Mouse (Mus musculus): ENCODE results near the gene Prn. TPM values are rescaled to one million over a fixed set of nuclear protein-coding genes. Genes with fewer than 3 reads are reported as not detected.

Gene Prn
- polyA plus RNA-seq, 1 experiment from 2014 or later, result not detected

DNA sequence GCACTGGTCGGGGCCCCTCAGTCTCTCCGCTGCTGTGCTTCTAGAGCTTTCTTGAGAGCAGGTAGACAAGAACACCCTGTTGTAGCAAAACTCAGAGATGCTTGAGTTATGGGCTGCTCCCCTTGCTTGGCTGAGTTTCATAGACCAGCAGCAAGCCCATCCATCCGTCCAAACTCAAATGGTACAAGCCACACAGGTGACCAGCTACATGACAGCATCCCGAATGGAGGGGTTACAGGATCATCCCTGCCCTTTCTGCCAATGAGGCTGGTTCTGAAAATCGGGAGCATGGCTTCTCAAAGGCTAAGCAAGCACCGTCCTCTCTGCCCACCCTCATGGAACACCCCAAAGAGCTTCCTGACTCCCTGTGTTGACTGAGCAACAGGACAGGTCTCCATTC is 85.2 kb downstream of the Prn start:
- no peak overlapping the region for H3K4me2 ChIP-seq (ENCODE audit: low read length)
- no peaks in the 10 kb centered on the region for H3K27me3 ChIP-seq (replicated peaks; ENCODE audit: control insufficient read depth, insufficient read depth, low read length)
- H3K36me3 ChIP-seq (ENCODE audit: control insufficient read depth, insufficient read depth), result peaks cover 15% of the 10 kb centered on the region
- H3K27ac ChIP-seq (ENCODE audit: low read length), result no peak overlapping the region
- 95% methylated on average over 6 of the region's 6 CpGs for WGBS
- no peak overlapping the region for H3K9ac ChIP-seq (replicated peaks; ENCODE audit: low read depth, low read length)
- no peaks in the 10 kb centered on the region for H3K9me3 ChIP-seq (ENCODE audit: control insufficient read depth, low read length)
- H3K4me3 ChIP-seq (replicated peaks; ENCODE audit: low read length), result no peak overlapping the region
- H3K4me1 ChIP-seq (replicated peaks; ENCODE audit: control insufficient read depth, insufficient read depth, low read length), result peaks cover 7% of the 10 kb centered on the region
- ATAC-seq, result no peak

DNA sequence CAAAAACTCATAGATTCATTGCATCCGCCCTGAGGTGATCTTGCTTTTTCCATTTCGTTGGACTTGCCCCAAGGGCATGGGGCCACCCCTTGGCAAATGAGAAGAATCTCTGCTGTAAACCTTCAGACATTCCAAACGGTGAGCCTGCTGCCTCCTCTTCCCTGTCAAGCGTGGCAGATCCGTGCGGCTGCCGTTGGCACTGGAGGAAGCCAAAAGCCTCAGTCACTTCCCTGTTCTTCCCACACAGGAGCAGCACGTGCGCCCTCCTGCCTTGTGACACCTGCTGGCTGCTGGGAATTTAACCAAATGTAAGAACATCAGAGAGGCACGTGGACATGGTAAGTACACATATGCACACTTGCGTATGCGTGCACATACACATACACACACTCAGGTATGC is 86.0 kb downstream of the Prn start:
- no peak overlapping the region for H3K9ac ChIP-seq (replicated peaks; ENCODE audit: low read depth, low read length)
- ATAC-seq, result no peak
- H3K4me1 ChIP-seq (replicated peaks; ENCODE audit: control insufficient read depth, insufficient read depth, low read length), result peaks cover 7% of the 10 kb centered on the region
- H3K4me3 ChIP-seq (replicated peaks; ENCODE audit: low read length), result no peak overlapping the region
- H3K36me3 ChIP-seq (ENCODE audit: control insufficient read depth, insufficient read depth), result peaks cover 15% of the 10 kb centered on the region
- H3K4me2 ChIP-seq (ENCODE audit: low read length), result no peak overlapping the region
- H3K27me3 ChIP-seq (replicated peaks; ENCODE audit: control insufficient read depth, insufficient read depth, low read length), result no peaks in the 10 kb centered on the region
- H3K9me3 ChIP-seq (ENCODE audit: control insufficient read depth, low read length), result no peaks in the 10 kb centered on the region
- WGBS, result 91% methylated on average over 12 of the region's 12 CpGs
- H3K27ac ChIP-seq (ENCODE audit: low read length), result no peak overlapping the region

- H3K4me2 ChIP-seq (ENCODE audit: low read length), result no peak overlapping the region
- H3K4me1 ChIP-seq (replicated peaks; ENCODE audit: control insufficient read depth, insufficient read depth, low read length), result peaks cover 7% of the 10 kb centered on the region
- H3K9me3 ChIP-seq (ENCODE audit: control insufficient read depth, low read length), result no peaks in the 10 kb centered on the region
- no peak for ATAC-seq
- H3K9ac ChIP-seq (replicated peaks; ENCODE audit: low read depth, low read length), result no peak overlapping the region
- no peak overlapping the region for H3K27ac ChIP-seq (ENCODE audit: low read length)
- no peak overlapping the region for H3K4me3 ChIP-seq (replicated peaks; ENCODE audit: low read length)
- 91% methylated on average over 7 of the region's 7 CpGs for WGBS
- H3K27me3 ChIP-seq (replicated peaks; ENCODE audit: control insufficient read depth, insufficient read depth, low read length), result no peaks in the 10 kb centered on the region
- H3K36me3 ChIP-seq (ENCODE audit: control insufficient read depth, insufficient read depth), result peaks cover 15% of the 10 kb centered on the region
Measured at GRCm38 (mm10) chr2:131996369-131996768, 86.6 kb downstream of the Prn start.

GRCm38 (mm10) chr2:131997356-131997755 is 87.6 kb downstream of the Prn start:
- no peak for ATAC-seq
- no peak overlapping the region for H3K4me2 ChIP-seq (ENCODE audit: low read length)
- peaks cover 18% of the 10 kb centered on the region for H3K36me3 ChIP-seq (ENCODE audit: control insufficient read depth, insufficient read depth)
- no peak overlapping the region for H3K9ac ChIP-seq (replicated peaks; ENCODE audit: low read depth, low read length)
- no peaks in the 10 kb centered on the region for H3K9me3 ChIP-seq (ENCODE audit: control insufficient read depth, low read length)
- H3K27me3 ChIP-seq (replicated peaks; ENCODE audit: control insufficient read depth, insufficient read depth, low read length), result no peaks in the 10 kb centered on the region
- H3K4me1 ChIP-seq (replicated peaks; ENCODE audit: control insufficient read depth, insufficient read depth, low read length), result peaks cover 7% of the 10 kb centered on the region
- H3K27ac ChIP-seq (ENCODE audit: low read length), result no peak overlapping the region
- WGBS, result 18% methylated on average over 5 of the region's 5 CpGs
- H3K4me3 ChIP-seq (replicated peaks; ENCODE audit: low read length), result no peak overlapping the region

GRCm38 (mm10) chr2:132001696-132002334 is 92.1 kb downstream of the Prn start:
- Histone ChIP-seq H3K4me3 (replicated peaks; ENCODE audit: low read length) (no peak overlapping the region), H3K4me1 (replicated peaks; ENCODE audit: control insufficient read depth, insufficient read depth, low read length) (no peaks in the 10 kb centered on the region), H3K36me3 (ENCODE audit: control insufficient read depth, insufficient read depth) (peaks cover 17% of the 10 kb centered on the region), H3K27me3 (replicated peaks; ENCODE audit: control insufficient read depth, insufficient read depth, low read length) (no peaks in the 10 kb centered on the region), H3K27ac (ENCODE audit: low read length) (no peak overlapping the region), H3K9ac (replicated peaks; ENCODE audit: low read depth, low read length) (no peak overlapping the region), H3K9me3 (ENCODE audit: control insufficient read depth, low read length) (no peaks in the 10 kb centered on the region), H3K4me2 (ENCODE audit: low read length) (no peak overlapping the region)
- ATAC-seq, result no peak
- 94% methylated on average over 13 of the region's 13 CpGs for WGBS

DNA sequence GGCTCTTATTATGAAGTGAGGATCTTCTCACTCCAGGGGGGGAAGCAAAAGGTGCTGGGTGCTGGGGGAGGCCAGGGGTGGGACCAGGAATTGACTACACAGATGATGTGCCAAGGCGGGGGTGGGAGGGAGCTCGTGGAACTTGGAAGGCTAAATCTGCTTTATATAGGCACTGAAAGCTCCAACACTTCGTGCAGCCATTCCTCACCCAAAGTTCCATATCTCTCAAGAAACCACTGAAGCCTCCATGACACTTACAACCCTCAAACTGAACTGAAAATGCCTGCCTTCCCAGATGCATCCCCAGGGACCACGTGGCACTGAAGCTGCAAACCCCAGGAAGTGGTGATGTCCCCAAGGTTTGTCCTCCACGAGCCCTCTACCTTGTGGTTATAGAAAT is 94.2 kb downstream of the Prn start:
- H3K27ac ChIP-seq (ENCODE audit: low read length), result no peak overlapping the region
- H3K27me3 ChIP-seq (replicated peaks; ENCODE audit: control insufficient read depth, insufficient read depth, low read length), result no peaks in the 10 kb centered on the region
- peaks cover 9% of the 10 kb centered on the region; the same call in 1 of the 2 replicates for H3K36me3 ChIP-seq (ENCODE audit: control insufficient read depth, insufficient read depth)
- no peaks in the 10 kb centered on the region for H3K4me1 ChIP-seq (replicated peaks; ENCODE audit: control insufficient read depth, insufficient read depth, low read length)
- ATAC-seq, result no peak
- H3K9ac ChIP-seq (replicated peaks; ENCODE audit: low read depth, low read length), result no peak overlapping the region
- H3K9me3 ChIP-seq (ENCODE audit: control insufficient read depth, low read length), result no peaks in the 10 kb centered on the region
- WGBS, result 85% methylated on average over 5 of the region's 5 CpGs
- H3K4me3 ChIP-seq (replicated peaks; ENCODE audit: low read length), result no peak overlapping the region
- no peak overlapping the region for H3K4me2 ChIP-seq (ENCODE audit: low read length)

GRCm38 (mm10) chr2:132004495-132005136 is 94.9 kb downstream of the Prn start:
- Histone ChIP-seq H3K4me1 (replicated peaks; ENCODE audit: control insufficient read depth, insufficient read depth, low read length) (no peaks in the 10 kb centered on the region), H3K27ac (ENCODE audit: low read length) (no peak overlapping the region), H3K36me3 (ENCODE audit: control insufficient read depth, insufficient read depth) (peaks cover 15% of the 10 kb centered on the region), H3K4me3 (replicated peaks; ENCODE audit: low read length) (no peak overlapping the region), H3K27me3 (replicated peaks; ENCODE audit: control insufficient read depth, insufficient read depth, low read length) (no peaks in the 10 kb centered on the region), H3K9me3 (ENCODE audit: control insufficient read depth, low read length) (no peaks in the 10 kb centered on the region), H3K9ac (replicated peaks; ENCODE audit: low read depth, low read length) (no peak overlapping the region), H3K4me2 (ENCODE audit: low read length) (no peak overlapping the region)
- no peak for ATAC-seq
- 89% methylated on average over 9 of the region's 9 CpGs for WGBS

DNA sequence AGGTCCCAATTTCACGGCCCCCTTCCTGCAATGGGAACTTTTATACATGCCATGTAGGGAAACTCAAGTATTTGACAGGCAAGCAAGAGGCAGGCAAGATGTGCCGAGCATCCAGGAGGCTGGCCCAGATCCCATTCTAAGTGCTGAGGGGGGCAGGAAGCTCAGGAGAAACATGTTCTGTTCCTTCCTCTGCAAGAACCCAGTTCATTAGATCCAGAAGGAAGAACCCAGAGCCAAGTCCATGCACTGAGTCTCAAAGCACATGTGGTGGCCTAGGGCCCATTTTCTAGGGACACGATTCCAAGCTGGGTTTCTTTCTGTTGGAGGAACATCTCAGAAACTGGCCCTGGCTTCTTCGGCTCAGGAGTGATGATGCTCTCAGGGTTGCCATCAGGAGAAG is 95.7 kb downstream of the Prn start:
- H3K27ac ChIP-seq (ENCODE audit: low read length), result no peak overlapping the region
- H3K4me2 ChIP-seq (ENCODE audit: low read length), result no peak overlapping the region
- no peak overlapping the region for H3K9ac ChIP-seq (replicated peaks; ENCODE audit: low read depth, low read length)
- no peaks in the 10 kb centered on the region for H3K9me3 ChIP-seq (ENCODE audit: control insufficient read depth, low read length)
- no peaks in the 10 kb centered on the region for H3K27me3 ChIP-seq (replicated peaks; ENCODE audit: control insufficient read depth, insufficient read depth, low read length)
- H3K4me3 ChIP-seq (replicated peaks; ENCODE audit: low read length), result no peak overlapping the region
- H3K36me3 ChIP-seq (ENCODE audit: control insufficient read depth, insufficient read depth), result peaks cover 17% of the 10 kb centered on the region
- no peak for ATAC-seq
- 93% methylated on average over 4 of the region's 4 CpGs for WGBS
- H3K4me1 ChIP-seq (replicated peaks; ENCODE audit: control insufficient read depth, insufficient read depth, low read length), result no peaks in the 10 kb centered on the region
